Mouse (Mus musculus) cerebellum, adult 8-10 months (tissue): Measurements from ENCODE around the gene H2-M10.6.

Experiments
- DNase-seq: peaks from one replicate; pipeline ENCODE4 v3.0.0; 2022

Gene H2-M10.6

GRCm38 (mm10) chr17:36843696-36844095, 31.7 kb downstream of the H2-M10.6 start:
- DNase-seq, result no peak

- DNase-seq, result no peak
These were observed 32.3 kb downstream of the H2-M10.6 start for GRCm38 (mm10) chr17:36844286-36844719.

- no peak for DNase-seq
These were observed 32.8 kb downstream of the H2-M10.6 start for GRCm38 (mm10) chr17:36844725-36845124.

GRCm38 (mm10) chr17:36848911-36849310, 36.9 kb downstream of the H2-M10.6 start:
- DNase-seq, result no peak

GRCm38 (mm10) chr17:36849992-36850391, 38.0 kb downstream of the H2-M10.6 start:
- DNase-seq, result no peak

- DNase-seq, result no peak
These were observed 39.2 kb downstream of the H2-M10.6 start for GRCm38 (mm10) chr17:36851200-36851599.

GRCm38 (mm10) chr17:36851627-36852026, 39.7 kb downstream of the H2-M10.6 start:
- DNase-seq, result no peak

- DNase-seq, result no peak
These were observed 43.5 kb downstream of the H2-M10.6 start for GRCm38 (mm10) chr17:36855484-36855883.

- DNase-seq, result no peak
These were observed 44.3 kb downstream of the H2-M10.6 start for GRCm38 (mm10) chr17:36856236-36856635.

- no peak for DNase-seq
These were observed 46.2 kb downstream of the H2-M10.6 start for GRCm38 (mm10) chr17:36858181-36858580.

GRCm38 (mm10) chr17:36861680-36862079, 49.7 kb downstream of the H2-M10.6 start:
- DNase-seq, result no peak
